Mouse (Mus musculus): ENCODE data around the gene Slpi. TPM values are rescaled to one million over a fixed set of nuclear protein-coding genes. Genes with fewer than 3 reads are reported as not detected.

Slpi gene
- total RNA-seq, 2 experiments from 2014 or later: 1.8 TPM; not detected in 1

GRCm38 (mm10) chr2:164429881-164430615 is 41.2 kb upstream of the Slpi start:
- Histone ChIP-seq H3K27ac (peak overlapping the region; percentile 5; the same call in 1 of the 2 replicates), H3K4me3 (no peak overlapping the region)
- no peak for DNase-seq (ENCODE audit: low spot score in 2 of 2)
- no peak for TF ChIP-seq CTCF (conservative IDR thresholded peaks at IDR 0.05)

DNA sequence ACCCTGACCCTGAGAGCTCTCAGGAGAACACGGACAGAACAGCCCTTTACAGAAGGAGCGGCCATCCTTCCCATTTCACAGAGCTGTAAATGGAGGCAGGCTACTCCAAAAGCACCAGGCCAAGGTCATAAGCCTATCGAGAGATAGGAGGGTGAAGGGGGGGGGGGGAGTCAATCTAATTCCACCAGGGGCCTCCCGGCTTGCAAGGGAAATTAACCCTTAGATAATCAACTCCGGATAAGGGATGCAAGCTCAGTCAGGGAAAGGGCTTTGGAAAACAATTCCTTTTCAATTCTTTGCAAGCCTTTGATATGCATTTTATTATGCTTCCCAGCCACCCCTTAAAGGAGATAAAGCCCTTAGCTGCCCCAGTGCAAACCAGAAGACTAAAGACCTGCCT is 39.6 kb upstream of the Slpi start:
- H3K27ac ChIP-seq: no peak overlapping the region
- no peak for TF ChIP-seq CTCF (conservative IDR thresholded peaks at IDR 0.05)
- H3K4me3 ChIP-seq: no peak overlapping the region
- DNase-seq (ENCODE audit: low spot score in 2 of 2): no peak

DNA sequence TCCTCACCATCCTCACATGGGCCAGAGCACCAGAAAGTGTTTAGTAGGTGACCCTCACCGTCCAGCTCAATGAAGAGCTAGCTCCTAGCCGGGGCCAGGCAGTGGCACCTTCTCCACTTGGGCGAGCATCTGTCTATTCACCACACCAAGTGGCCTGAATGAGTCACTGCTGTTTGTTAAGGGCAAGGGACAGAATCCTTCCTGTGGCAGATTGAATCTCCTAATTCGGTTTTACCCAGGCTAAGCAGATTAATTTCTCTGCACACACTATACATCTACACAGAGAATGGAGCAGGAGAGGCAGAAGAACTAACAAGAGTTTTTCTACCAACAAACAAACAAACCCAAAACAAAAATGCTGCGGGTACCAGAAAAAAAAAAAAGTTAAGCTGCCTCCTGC is 38.1 kb upstream of the Slpi start:
- H3K27ac ChIP-seq: no peak overlapping the region
- no peak overlapping the region for H3K4me3 ChIP-seq
- no peak for DNase-seq (ENCODE audit: low spot score in 2 of 2)
- TF ChIP-seq CTCF (conservative IDR thresholded peaks at IDR 0.05): no peak

DNA sequence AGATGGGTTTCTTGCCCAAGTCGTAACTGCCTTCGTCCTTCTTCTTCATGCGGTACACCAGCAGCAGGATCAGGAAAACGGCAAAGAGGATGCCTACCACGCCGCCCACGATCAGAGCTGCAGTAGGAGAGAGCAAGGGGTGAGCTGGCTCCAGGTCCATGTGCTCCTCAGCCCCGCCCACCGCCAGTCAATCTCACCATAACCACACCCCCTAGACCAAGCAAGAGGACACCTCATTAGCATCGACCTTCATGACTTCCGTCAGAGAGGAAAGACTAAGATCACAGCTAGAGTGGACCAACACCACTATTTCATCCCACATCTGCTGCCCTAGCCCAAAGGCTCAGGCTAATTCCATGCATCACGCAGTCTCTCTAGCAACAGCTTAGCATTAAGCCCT is 37.2 kb upstream of the Slpi start:
- Histone ChIP-seq H3K4me3 (no peak overlapping the region; the same call in 1 of the 2 replicates), H3K27ac (no peak overlapping the region)
- TF ChIP-seq CTCF (conservative IDR thresholded peaks at IDR 0.05): no peak
- DNase-seq (ENCODE audit: low spot score in 2 of 2): no peak

DNA sequence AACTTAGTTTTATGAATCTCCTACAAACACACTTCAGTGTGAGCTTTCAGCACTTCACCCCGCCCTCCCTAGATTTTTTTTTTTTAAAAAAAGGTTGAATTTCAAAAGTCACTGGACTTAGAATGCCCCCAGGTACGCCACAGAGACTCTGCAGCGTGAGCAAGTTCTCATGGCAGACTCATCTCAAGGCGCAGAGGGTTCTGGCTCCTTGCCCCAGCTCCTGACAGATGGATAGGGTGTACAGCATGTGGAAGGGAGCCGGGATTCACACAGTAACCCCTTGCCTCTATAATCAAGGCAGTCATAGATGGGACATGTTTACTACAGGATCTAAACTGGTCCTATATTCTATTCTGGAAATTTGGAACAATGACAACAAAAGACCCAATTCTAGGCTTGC is 36.5 kb upstream of the Slpi start:
- H3K4me3 ChIP-seq: no peak overlapping the region
- peak in 1 of 2 experiments; percentile 47 for DNase-seq (ENCODE audit: low spot score in 2 of 2)
- no peak for TF ChIP-seq CTCF (conservative IDR thresholded peaks at IDR 0.05)
- no peak overlapping the region for H3K27ac ChIP-seq

DNA sequence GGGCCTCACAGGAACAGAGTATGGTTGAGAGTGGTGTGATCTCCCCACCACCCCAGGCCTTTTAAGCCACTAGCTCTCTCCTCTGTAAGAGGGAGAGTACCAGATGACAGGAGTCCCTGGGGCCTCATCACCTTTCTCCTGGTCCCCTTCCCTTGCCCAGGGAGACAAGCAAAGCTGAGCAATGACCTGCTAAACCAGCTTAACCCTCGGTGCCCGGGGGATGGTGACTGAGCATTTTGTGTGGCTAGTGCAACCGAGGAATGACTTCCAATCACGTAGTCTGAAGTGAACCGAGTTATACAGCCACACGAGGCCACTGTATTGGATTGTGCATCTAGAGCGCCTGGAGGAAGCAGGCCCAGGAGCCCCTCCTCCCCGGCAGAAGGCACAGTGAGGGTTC is 35.5 kb upstream of the Slpi start:
- DNase-seq (ENCODE audit: low spot score in 2 of 2): no peak
- peak overlapping the region; percentile 14; the same call in 1 of the 2 replicates for H3K27ac ChIP-seq
- no peak overlapping the region for H3K4me3 ChIP-seq
- TF ChIP-seq CTCF (conservative IDR thresholded peaks at IDR 0.05): no peak

- peak overlapping the region; percentile 19; the same call in 1 of the 2 replicates for H3K27ac ChIP-seq
- TF ChIP-seq CTCF (conservative IDR thresholded peaks at IDR 0.05): no peak
- DNase-seq (ENCODE audit: low spot score in 2 of 2): no peak
- H3K4me3 ChIP-seq: no peak overlapping the region
These were observed 34.6 kb upstream of the Slpi start for GRCm38 (mm10) chr2:164423464-164423863.

- TF ChIP-seq CTCF (conservative IDR thresholded peaks at IDR 0.05): no peak
- H3K27ac ChIP-seq: peak overlapping the region; percentile 19; the same call in 1 of the 2 replicates
- no peak overlapping the region for H3K4me3 ChIP-seq
- DNase-seq (ENCODE audit: low spot score in 2 of 2): no peak
These were observed 33.9 kb upstream of the Slpi start for GRCm38 (mm10) chr2:164422675-164423393.

DNA sequence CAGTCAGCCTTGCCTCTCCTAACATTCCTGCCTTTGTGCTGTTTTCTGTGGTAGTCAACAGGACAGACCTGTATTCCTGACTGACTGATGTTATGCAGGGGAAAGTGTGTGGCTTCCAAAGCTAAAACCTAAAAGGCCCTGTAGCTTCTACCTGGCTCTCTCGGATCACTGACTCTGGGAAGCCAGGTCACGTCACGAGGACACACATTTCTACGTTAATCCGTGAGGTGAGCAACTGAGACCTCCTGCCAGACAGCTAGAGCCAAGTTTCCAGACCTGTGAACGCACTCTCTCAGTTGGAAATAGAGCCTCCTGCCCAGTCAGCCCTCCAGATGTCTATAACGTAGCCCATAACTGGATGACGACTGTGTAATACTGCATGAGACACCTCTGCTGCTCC is 33.1 kb upstream of the Slpi start:
- no peak for DNase-seq (ENCODE audit: low spot score in 2 of 2)
- Histone ChIP-seq H3K4me3 (no peak overlapping the region), H3K27ac (no peak overlapping the region)
- no peak for TF ChIP-seq CTCF (conservative IDR thresholded peaks at IDR 0.05)

DNA sequence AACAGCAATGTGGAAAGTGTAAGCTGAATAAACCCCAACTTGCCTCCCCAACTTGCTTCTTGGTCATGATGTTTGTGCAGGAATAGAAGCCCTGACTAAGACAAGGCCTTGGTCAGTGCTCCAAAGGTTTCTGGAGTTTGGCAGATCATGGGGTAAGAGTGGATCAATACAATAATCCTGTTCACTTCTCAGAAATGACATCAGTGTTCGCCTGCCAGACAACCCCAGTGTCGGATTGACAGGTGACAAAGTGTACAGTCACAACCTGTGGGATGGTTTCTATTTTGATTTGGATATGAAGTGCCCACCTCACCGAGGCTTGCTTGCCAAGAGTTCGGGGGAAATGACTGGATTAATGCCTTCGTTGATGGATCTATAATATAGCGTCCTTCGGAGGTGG is 32.4 kb upstream of the Slpi start:
- no peak overlapping the region for H3K27ac ChIP-seq
- no peak for TF ChIP-seq CTCF (conservative IDR thresholded peaks at IDR 0.05)
- no peak overlapping the region for H3K4me3 ChIP-seq
- no peak for DNase-seq (ENCODE audit: low spot score in 2 of 2)

- Histone ChIP-seq H3K27ac (no peak overlapping the region), H3K4me3 (no peak overlapping the region)
- no peak for DNase-seq (ENCODE audit: low spot score in 2 of 2)
- no peak for TF ChIP-seq CTCF (conservative IDR thresholded peaks at IDR 0.05)
These were observed 30.6 kb upstream of the Slpi start for GRCm38 (mm10) chr2:164419489-164419888.

GRCm38 (mm10) chr2:164418308-164418875 is 29.5 kb upstream of the Slpi start:
- Histone ChIP-seq H3K27ac (no peak overlapping the region), H3K4me3 (no peak overlapping the region)
- no peak for TF ChIP-seq CTCF (conservative IDR thresholded peaks at IDR 0.05)
- no peak for DNase-seq (ENCODE audit: low spot score in 2 of 2)

DNA sequence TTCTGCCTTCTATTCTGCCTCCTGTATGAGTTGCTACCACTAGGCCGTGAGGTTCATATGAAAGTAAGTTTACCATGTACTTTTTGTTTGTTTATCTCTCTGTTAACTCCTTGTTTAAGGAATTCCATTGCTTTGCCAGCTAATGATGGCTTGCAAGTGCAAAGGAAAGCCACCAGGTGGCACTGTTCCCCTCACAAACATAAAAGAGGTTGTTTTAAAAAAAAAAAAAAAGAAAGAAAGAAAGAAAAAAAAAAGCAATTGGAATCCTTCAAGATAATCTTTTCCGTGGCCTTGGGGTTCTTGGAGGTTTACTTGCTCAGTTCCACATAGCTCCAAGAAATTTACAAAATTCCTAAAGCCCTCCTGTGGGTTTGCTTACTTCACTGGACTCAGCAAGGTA is 28.3 kb upstream of the Slpi start:
- peak; percentile 96 for TF ChIP-seq CTCF (conservative IDR thresholded peaks at IDR 0.05)
- Histone ChIP-seq H3K27ac (no peak overlapping the region), H3K4me3 (no peak overlapping the region)
- peak in 1 of 2 experiments; percentile 44 for DNase-seq (ENCODE audit: low spot score in 2 of 2)
